Mouse (Mus musculus) MEL (cell line): ENCODE results near the gene Fam149a.

Experiments
- CHD1 ChIP-seq: IDR thresholded peaks from 2 replicates; pipeline ENCODE4 v1.6.1; 2012; ENCODE audit warnings: low read depth, mild to moderate bottlenecking, inconsistent platforms, low read length, improper control_type of control experiment
- CTCF ChIP-seq, 3 experiments: IDR thresholded peaks in 2 of 3; conservative IDR thresholded peaks in 1 of 3; 2 replicates each; pipeline ENCODE4 v1.5.1; 2011 to 2012; ENCODE audit warnings: low read length in 3 of 3, low read depth in 2 of 3, mild to moderate bottlenecking in 2 of 3, improper control_type of control experiment in 1 of 3, inconsistent platforms in 1 of 3, mixed read lengths in 1 of 3, moderate library complexity in 1 of 3; ENCODE audit not compliant: control insufficient read depth in 1 of 3, insufficient read depth in 1 of 3, poor library complexity in 1 of 3, severe bottlenecking in 1 of 3
- E2F4 ChIP-seq: IDR thresholded peaks from 2 replicates; pipeline ENCODE4 v1.6.1; 2011; ENCODE audit warnings: low read depth, low read length, improper control_type of control experiment, borderline replicate concordance
- GABPA ChIP-seq: IDR thresholded peaks from 2 replicates; pipeline ENCODE4 v1.6.1; 2012; ENCODE audit warnings: low read depth, mild to moderate bottlenecking, inconsistent platforms, low read length, improper control_type of control experiment, moderate library complexity
- GATA1 ChIP-seq: IDR thresholded peaks from 2 replicates; pipeline ENCODE4 v1.6.1; 2011; ENCODE audit warnings: low read depth, low read length, improper control_type of control experiment
- POLR2A ChIP-seq, 2 experiments: IDR thresholded peaks; 2 replicates each; pipeline ENCODE4 v1.6.1; 2011 to 2012; ENCODE audit warnings: low read length in 2 of 2, mild to moderate bottlenecking in 2 of 2, control low read depth in 1 of 2, improper control_type of control experiment in 1 of 2, low read depth in 1 of 2, moderate library complexity in 1 of 2; ENCODE audit not compliant: control insufficient read depth in 1 of 2, insufficient read depth in 1 of 2, poor library complexity in 1 of 2
- UBTF ChIP-seq: IDR thresholded peaks from 2 replicates; pipeline ENCODE4 v1.6.1; 2012; ENCODE audit warnings: low read depth, mild to moderate bottlenecking, inconsistent platforms, low read length, improper control_type of control experiment, moderate library complexity, borderline replicate concordance; ENCODE audit not compliant: insufficient read depth
- USF1 ChIP-seq: IDR thresholded peaks from 2 replicates; pipeline ENCODE4 v1.6.1; 2014; ENCODE audit warnings: low read depth, mild to moderate bottlenecking, inconsistent platforms, low read length, improper control_type of control experiment, moderate library complexity
- ZC3H11A ChIP-seq: IDR thresholded peaks from 2 replicates; pipeline ENCODE4 v1.6.1; 2012; ENCODE audit warnings: low read depth, mild to moderate bottlenecking, inconsistent platforms, low read length, improper control_type of control experiment

GRCm38 (mm10) chr8:45344298-45344697 is 37.8 kb downstream of the Fam149a start:
- no peak for TF ChIP-seq ZC3H11A
- TF ChIP-seq CTCF (IDR thresholded peaks at IDR 0.05 in 2 of 3, conservative IDR thresholded peaks at IDR 0.05 in 1 of 3; ENCODE audit: control insufficient read depth in 1 of 3, insufficient read depth in 1 of 3, low read depth in 2 of 3, low read length in 3 of 3, poor library complexity in 1 of 3, severe bottlenecking in 1 of 3), result no peak
- TF ChIP-seq GABPA, result no peak
- TF ChIP-seq POLR2A (IDR thresholded peaks at IDR 0.05; ENCODE audit: control insufficient read depth in 1 of 2, insufficient read depth in 1 of 2, low read depth in 1 of 2, low read length in 2 of 2, poor library complexity in 1 of 2), result no peak
- no peak for TF ChIP-seq E2F4
- TF ChIP-seq CHD1, result no peak
- TF ChIP-seq GATA1, result no peak
- TF ChIP-seq USF1, result no peak
- no peak for TF ChIP-seq UBTF
